Mouse (Mus musculus) layer of hippocampus, adult 8-10 months (tissue): ENCODE results near the gene Schip1. TPM values are rescaled to one million over a fixed set of nuclear protein-coding genes. Genes with fewer than 3 reads are reported as not detected.

Source experiments
- DNase-seq, 2 experiments: peaks; one replicate each; pipeline ENCODE4 v3.0.0; 2022; ENCODE audit warnings: low spot score in 2 of 2
- total RNA-seq, 4 experiments: library from RNA; stranded (reverse); gene quantifications; 2 replicates each; pipeline ENCODE4 v1.2.4; 2022

Gene Schip1
- total RNA-seq, 4 experiments from 2014 or later = 220 to 285 (median 244) TPM

DNA sequence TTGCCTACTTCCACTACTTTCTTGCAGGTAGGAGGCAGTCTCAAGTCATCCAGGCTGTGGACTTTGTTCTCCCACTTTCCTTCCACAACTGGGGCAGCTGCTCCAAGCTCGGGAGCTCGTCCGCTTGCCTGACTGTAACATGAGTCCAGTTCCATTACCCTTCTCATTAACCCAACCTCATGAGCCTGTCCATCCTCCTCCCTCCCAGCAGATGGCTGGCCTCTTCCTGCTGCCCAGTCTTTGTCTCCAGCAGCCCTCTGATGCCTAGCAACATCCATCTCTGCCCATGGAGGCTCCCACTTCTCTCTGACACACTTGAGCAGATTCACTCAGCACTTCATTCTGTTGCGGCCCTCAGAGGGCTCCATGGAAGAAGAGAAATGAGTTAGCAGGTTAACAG is 204.6 kb downstream of the Schip1 start:
- DNase-seq = no peak

DNA sequence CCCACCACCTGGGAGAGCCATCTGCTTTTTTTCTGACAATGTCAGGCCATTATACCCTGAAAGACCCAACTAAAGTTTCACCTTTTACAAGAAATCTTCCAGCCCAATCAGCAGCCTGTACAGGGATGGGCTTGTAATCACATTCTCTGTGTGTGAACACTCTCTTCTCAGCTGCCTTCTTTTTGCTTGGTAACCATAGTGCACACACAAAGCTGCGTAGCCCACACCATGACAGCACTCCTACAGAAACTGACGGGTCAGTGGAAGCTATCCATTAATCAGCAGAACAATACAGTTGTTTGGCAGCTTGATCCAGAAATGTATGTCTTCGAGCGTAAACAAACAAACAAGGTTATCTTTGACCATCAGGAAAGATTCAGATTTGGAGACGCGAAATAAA is 205.6 kb downstream of the Schip1 start:
- DNase-seq = no peak

- DNase-seq = no peak
Measured at GRCm38 (mm10) chr3:68271457-68271856, 206.9 kb downstream of the Schip1 start.

GRCm38 (mm10) chr3:68271881-68272280 is 207.3 kb downstream of the Schip1 start:
- DNase-seq = no peak

GRCm38 (mm10) chr3:68282844-68283594 is 218.4 kb downstream of the Schip1 start:
- DNase-seq = no peak

DNA sequence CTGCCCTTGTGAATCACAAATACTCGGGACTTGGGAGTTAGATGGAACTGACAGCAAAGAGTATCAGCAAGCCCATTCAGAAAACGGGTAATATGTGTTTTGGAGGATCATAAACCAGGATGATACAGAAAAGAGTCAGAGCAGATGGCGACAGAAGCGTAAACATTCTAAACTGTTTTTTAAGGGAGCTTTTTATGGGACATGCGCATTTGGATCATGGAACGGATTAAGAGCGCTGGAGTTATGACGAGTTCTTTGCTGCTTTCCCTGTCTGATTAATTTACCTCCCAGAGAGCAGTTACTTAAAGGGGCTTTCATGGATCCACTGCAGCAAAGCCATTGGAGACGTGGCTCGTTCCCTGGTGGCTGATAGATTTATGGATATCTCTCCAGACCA is 219.0 kb downstream of the Schip1 start:
- DNase-seq = peak in 1 of 2 experiments; percentile 18

GRCm38 (mm10) chr3:68284500-68284899 is 219.9 kb downstream of the Schip1 start:
- DNase-seq = no peak

- no peak for DNase-seq
Measured at GRCm38 (mm10) chr3:68296752-68297151, 232.2 kb downstream of the Schip1 start.

GRCm38 (mm10) chr3:68305647-68306046 is 241.0 kb downstream of the Schip1 start:
- DNase-seq = no peak

DNA sequence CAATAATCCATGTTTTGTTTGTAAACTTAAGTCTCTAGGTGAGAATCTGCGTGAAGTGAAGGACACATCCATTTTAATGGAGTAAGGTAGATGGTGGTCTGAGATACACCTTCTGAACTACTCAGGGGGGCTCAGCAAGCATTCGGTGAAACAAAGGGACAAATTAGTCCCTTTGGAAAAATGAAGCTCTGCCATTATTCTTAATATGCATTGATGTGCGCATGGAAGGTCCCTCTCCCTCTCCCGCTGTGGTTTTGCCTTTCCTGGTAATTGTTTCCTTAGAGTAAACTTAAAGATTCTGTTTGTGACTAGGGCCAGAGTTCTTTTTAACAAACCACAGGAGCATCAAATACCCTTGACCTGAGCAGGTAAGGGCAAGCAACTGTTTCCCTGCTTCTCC is 242.1 kb downstream of the Schip1 start:
- DNase-seq = no peak

GRCm38 (mm10) chr3:68325575-68325974 is 261.0 kb downstream of the Schip1 start:
- no peak for DNase-seq

GRCm38 (mm10) chr3:68332515-68332914 is 267.9 kb downstream of the Schip1 start:
- DNase-seq = no peak

GRCm38 (mm10) chr3:68335501-68335900 is 270.9 kb downstream of the Schip1 start:
- no peak for DNase-seq

DNA sequence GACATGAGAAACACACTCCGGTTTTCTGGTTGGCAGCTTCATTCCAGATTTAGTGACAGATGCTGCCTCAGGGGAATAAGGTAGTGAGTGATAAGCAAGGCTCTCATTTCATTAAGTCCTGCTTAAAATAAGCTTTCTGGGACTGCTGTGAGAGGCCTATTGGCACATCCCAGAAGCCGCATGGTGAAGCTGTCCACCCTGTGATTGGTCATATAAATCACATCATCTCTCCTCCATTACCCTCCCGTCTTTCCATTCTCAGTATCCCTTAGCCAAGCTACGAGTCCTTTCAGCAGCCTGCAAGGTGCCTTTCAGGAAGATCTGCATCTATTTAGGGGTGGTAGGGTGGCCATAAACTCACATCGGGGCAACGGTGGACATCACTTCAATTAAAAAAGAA is 286.0 kb downstream of the Schip1 start:
- no peak for DNase-seq

DNA sequence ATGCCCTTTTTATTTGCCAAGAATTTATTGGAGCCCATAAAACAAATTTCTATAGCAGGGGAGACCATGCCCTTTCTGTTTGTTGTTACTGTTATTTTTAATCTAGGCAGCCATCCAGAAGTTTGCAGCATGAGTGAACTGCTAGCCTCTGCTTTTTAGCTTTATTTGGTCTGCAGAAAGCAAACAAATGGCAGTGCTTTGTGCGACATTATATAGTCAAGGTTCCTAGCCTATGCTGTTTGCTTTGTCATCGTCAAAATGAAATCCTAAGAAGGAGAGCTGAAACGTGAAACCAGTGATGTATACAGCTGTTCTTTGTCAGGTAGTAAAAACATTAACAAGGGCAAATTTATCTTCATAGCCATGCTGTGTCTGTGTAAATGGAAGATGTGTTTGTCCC is 286.9 kb downstream of the Schip1 start:
- DNase-seq = no peak

DNA sequence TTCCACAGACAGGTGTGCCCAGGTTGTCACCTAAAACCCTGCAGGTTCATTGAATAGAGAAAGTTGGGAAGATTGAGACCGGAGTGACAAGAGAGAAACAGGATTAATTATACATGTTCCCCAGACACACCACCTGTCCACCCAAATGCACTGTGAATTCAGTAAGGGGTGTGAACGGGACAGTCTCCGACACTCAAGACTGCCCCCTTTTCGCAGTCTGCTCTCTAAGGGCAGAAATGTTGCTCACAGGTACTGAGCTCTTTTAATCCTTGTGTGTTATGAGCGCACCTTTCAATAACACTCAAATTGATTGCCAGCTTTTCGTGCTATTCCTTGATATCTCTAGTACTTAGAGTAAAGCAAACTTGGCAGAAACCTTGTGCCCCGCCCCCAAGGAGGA is 288.4 kb downstream of the Schip1 start:
- DNase-seq = no peak

DNA sequence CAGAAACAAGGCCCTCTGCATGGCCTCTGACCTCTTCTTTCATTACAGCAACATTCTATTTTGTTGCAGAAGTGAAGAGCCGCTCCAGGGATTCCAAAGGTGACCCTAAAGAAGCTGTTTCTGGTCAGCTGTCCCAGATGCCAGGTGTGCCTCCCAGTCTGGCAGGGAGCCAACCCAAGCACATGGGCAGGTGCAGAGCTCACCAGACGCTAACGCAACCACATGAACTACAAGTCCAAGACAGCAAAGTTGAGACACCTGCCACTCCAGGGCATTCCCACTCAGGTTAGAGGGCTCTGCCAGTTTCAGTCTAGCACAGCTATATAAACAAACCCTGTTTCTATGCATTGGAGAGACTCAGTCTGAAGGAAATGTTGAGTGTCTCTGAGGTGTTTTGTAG is 288.9 kb downstream of the Schip1 start:
- no peak for DNase-seq

DNA sequence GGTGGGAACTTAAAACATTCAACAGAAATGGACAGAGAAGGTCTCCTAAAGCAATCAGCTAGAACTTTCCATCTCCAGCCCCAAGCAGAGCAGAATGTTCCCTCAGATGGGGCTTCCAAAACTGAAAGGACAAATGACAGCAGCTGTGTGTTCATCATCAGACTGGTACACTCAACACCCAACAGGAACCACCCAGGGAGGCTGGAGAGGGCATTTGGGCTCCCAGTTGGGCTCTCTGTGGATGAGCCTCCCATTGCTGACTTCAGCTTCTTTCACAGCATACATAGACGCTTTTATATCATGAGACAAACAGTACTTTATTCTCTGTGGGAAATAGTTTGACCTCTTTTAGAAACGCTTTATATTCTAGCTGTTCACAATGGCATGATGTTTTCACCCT is 291.9 kb downstream of the Schip1 start:
- peak in 1 of 2 experiments; percentile 22 for DNase-seq

- no peak for DNase-seq
Measured at GRCm38 (mm10) chr3:68368029-68368428, 303.4 kb downstream of the Schip1 start.

GRCm38 (mm10) chr3:68372925-68373324 is 308.3 kb downstream of the Schip1 start:
- DNase-seq = no peak

DNA sequence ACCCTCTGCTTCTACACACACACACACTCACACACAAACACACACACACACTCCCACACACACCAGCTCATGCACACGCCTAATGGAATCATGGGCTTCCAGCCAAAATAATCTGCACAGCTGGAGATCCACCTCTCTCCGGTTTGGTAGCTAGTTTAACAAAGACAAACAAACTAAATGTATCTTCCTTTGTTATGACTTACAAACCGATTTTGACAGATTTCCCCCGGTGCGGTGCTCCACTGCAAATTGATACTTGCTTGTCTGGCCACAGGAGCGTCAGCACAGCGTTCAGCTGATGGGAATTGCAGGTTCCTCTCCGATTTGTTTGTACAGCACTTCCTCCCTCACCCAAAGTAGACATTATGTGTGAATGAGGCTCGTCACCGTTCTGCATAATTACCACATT is 310.5 kb downstream of the Schip1 start:
- no peak for DNase-seq

- no peak for DNase-seq
Measured at GRCm38 (mm10) chr3:68377452-68378198, 313.0 kb downstream of the Schip1 start.

DNA sequence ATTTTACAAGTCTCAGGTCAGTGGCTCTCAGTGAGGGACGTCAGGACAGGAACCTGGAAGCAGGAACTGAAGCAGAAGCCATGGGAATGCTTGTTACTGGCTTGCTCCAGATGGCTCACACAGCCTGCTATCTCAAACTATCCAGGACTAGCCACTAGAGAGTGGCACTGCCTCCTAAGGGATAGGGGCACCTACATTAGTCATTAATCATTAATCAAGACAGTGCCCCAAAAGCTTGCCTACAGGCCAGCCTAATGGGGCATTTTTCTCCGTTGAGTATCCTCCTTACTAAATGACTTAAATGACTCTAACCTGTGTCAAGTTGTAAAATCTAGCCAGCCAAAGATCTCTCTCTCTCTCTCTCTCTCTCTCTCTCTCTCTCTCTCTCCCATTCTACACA is 314.2 kb downstream of the Schip1 start:
- DNase-seq = no peak
